Mouse (Mus musculus) spleen, adult 12 weeks (tissue): ENCODE measurements around the gene Zdhhc25.

Experiments used
- DNase-seq: peaks from one replicate; pipeline ENCODE4 v3.0.0; 2022; ENCODE audit warnings: low spot score

The Zdhhc25 gene

DNA sequence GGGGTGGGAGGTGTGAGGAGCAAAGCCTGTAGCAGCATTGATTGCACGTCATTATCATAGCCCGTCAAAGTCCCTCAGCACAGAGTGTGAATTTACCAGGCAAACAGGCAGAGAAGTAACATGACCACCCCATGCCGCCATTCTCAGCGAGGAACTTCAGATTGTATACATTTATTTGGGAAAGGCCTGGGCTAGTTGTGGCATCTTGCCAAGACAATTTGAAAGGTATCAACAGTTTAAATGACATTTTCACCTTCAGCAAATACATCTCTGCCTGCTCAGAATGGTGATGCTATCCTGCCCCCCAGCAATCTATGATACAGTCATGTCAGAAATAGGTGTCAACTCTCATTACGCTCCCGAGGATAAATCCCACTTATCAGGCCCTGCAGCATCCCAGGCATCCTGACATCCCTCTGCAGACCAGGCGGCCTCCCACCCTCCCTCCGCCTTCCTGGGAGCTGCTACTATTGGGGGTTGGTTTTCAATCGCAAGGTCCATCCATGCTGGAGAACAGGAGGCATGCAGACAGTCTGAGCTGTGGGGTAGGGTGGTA lies 28.8 kb downstream of the Zdhhc25 start:
- no peak for DNase-seq

DNA sequence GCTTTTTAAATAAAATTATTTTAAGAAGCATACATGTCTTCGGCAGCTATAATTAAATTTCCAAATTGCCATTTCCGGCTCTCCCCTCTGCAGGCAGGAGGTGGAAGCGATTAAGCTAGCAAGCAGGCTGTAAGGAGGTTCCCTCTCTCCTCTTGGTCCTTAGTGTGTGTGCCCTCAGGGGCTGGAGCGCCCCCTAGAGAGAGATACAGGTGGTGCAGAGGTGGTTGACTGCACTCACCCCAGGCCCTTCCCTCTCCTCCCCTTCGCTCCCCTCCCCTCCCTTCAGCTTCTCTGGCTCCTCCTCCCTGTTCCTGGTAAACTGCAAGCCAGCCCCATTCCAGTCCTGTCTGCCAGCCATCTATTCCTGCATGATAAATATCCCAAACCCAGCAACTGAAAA lies 35.1 kb downstream of the Zdhhc25 start:
- no peak for DNase-seq

- no peak for DNase-seq
Observed at GRCm38 (mm10) chr15:88651019-88651418, 50.9 kb downstream of the Zdhhc25 start.
